Mouse (Mus musculus) heart, adult 2 months (tissue): Measurements from ENCODE around the gene Ndufc1. TPM values are rescaled to one million over a fixed set of nuclear protein-coding genes. Genes with fewer than 3 reads are reported as not detected.

Experiments
- DNase-seq, 2 experiments: peaks; one replicate each; pipeline ENCODE4 v3.0.0; 2021
- H3K27ac ChIP-seq: fragments of 200-600 bp; 2 replicates; pipeline ENCODE4 v1.8.1; 2022
- H3K27me3 ChIP-seq: fragments of 200-500 bp; 2 replicates; pipeline ENCODE4 v1.6.1; 2012; ENCODE audit warnings: mild to moderate bottlenecking, low read length, inconsistent platforms, mixed read lengths; ENCODE audit not compliant: control insufficient read depth, insufficient read depth
- H3K36me3 ChIP-seq: fragments of 200-500 bp; 2 replicates; pipeline ENCODE4 v1.6.1; 2012; ENCODE audit warnings: low read length, inconsistent platforms; ENCODE audit not compliant: control insufficient read depth, insufficient read depth
- H3K4me1 ChIP-seq: fragments of 200-500 bp; 2 replicates; pipeline ENCODE4 v1.6.1; 2011; ENCODE audit warnings: low read length; ENCODE audit not compliant: control insufficient read depth, insufficient read depth
- H3K4me3 ChIP-seq: fragments of 200-600 bp; 2 replicates; pipeline ENCODE4 v1.8.1; 2022
- H3K79me2 ChIP-seq: fragments of 200-500 bp; replicated peaks from 2 replicates; pipeline ENCODE4 v1.6.1; 2012; ENCODE audit warnings: mild to moderate bottlenecking, inconsistent platforms, low read length, moderate library complexity, mixed read lengths; ENCODE audit not compliant: control insufficient read depth, insufficient read depth
- H3K9ac ChIP-seq: fragments of 200-500 bp; 2 replicates; pipeline ENCODE4 v1.6.1; 2012; ENCODE audit warnings: low read depth, mild to moderate bottlenecking, control low read depth, inconsistent platforms, low read length, mixed read lengths
- CTCF ChIP-seq: fragments of 200-600 bp; IDR thresholded peaks from 2 replicates; pipeline ENCODE4 v1.8.1; 2022; ENCODE audit warnings: antibody characterized with exemption, mild to moderate bottlenecking, moderate library complexity
- EP300 ChIP-seq: fragments of 200-500 bp; IDR thresholded peaks from 2 replicates; pipeline ENCODE4 v1.6.1; 2011; ENCODE audit warnings: low read depth, low read length, control low read depth; ENCODE audit not compliant: insufficient read depth
- POLR2A ChIP-seq: fragments of 200-500 bp; IDR thresholded peaks from 2 replicates; pipeline ENCODE4 v1.6.1; 2011; ENCODE audit warnings: mild to moderate bottlenecking, low read depth, low read length, control low read depth; ENCODE audit not compliant: insufficient read depth
- WGBS: fragments of 180-500 bp; shearing (Covaris S2); methylation state at CpG from one replicate; pipeline ENCODE4 v1.1.7; 2018; 5-methylcytosine and 5-hydroxymethylcytosine counted together
- intact Hi-C: fragments of 180-260 bp; cut with DNase I; formaldehyde crosslinking; loops from one replicate; pipeline ENCODE4 v1.15.1; 2025
- polyA plus RNA-seq: library from polyadenylated mRNA; depleted of rRNA; stranded (reverse); fragments of >200 nt; gene quantifications from 2 replicates; pipeline ENCODE4 v1.2.3, GENCODE M21; 2012
- total RNA-seq, 2 experiments: library from RNA; stranded (reverse); gene quantifications; 2 replicates each; pipeline ENCODE4 v1.2.3; 2021

The Ndufc1 gene
- total and polyA plus RNA-seq, 3 experiments = 770 to 1,819 (median 1,555) TPM

DNA sequence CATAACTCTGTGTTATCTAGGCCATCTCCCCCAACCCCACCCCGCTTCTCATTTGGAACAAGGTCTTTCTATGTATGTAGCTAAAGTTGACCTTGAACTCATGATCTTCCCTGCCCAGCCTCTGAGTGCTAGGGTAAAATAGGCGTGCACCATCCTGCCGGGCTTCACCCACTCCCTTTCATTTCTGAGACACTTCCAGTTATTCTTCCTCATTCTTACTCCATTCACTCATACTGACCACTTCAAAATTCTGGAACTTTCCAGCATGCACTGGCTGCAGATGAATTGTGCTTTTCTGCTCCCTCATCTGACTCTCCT is 21.7 kb downstream of the Ndufc1 start:
- DNase-seq = no peak
- no peaks in the 10 kb centered on the region for H3K27me3 ChIP-seq
- intact Hi-C loops = no loop called here
- WGBS = 69% methylated on average over 3 of the region's 3 CpGs
- no peaks in the 10 kb centered on the region for H3K4me1 ChIP-seq
- H3K4me3 ChIP-seq = no peak overlapping the region
- H3K79me2 ChIP-seq = no peaks in the 10 kb centered on the region
- H3K36me3 ChIP-seq = no peaks in the 10 kb centered on the region
- TF ChIP-seq POLR2A (no peak), EP300 (no peak), CTCF (no peak)
- no peak overlapping the region for H3K27ac ChIP-seq
- H3K9ac ChIP-seq = no peak overlapping the region

GRCm38 (mm10) chr3:51386441-51387133 is 22.2 kb downstream of the Ndufc1 start:
- intact Hi-C loops = no loop called here
- H3K27me3 ChIP-seq = no peaks in the 10 kb centered on the region

GRCm38 (mm10) chr3:51383409-51383808 is 25.4 kb downstream of the Ndufc1 start:
- H3K79me2 ChIP-seq = no peaks in the 10 kb centered on the region
- no peaks in the 10 kb centered on the region for H3K36me3 ChIP-seq
- 85% methylated on average over 12 of the region's 12 CpGs for WGBS
- no peaks in the 10 kb centered on the region for H3K27me3 ChIP-seq
- no peak for DNase-seq
- no peak overlapping the region for H3K4me3 ChIP-seq
- H3K27ac ChIP-seq = no peak overlapping the region
- intact Hi-C loops = no loop called here
- H3K4me1 ChIP-seq = no peaks in the 10 kb centered on the region; the same call in 1 of the 2 replicates
- H3K9ac ChIP-seq = no peak overlapping the region
- TF ChIP-seq CTCF = no peak
- no peak for TF ChIP-seq EP300
- TF ChIP-seq POLR2A = no peak

More at GRCm38 (mm10) chr3:51386441-51387133, 22.2 kb downstream of the Ndufc1 start:
- no peaks in the 10 kb centered on the region for H3K36me3 ChIP-seq
- H3K27ac ChIP-seq = no peak overlapping the region; the same call in 1 of the 2 replicates
- 61% methylated on average over 12 of the region's 12 CpGs for WGBS
- DNase-seq = peak; percentile 38 to 55
- H3K9ac ChIP-seq = no peak overlapping the region
- no peak overlapping the region for H3K4me3 ChIP-seq
- no peaks in the 10 kb centered on the region for H3K4me1 ChIP-seq
- TF ChIP-seq POLR2A (no peak), CTCF (no peak), EP300 (no peak)
- no peaks in the 10 kb centered on the region for H3K79me2 ChIP-seq

- Histone ChIP-seq H3K27me3 (no peaks in the 10 kb centered on the region), H3K27ac (peak overlapping the region; percentile 31), H3K36me3 (no peaks in the 10 kb centered on the region), H3K79me2 (no peaks in the 10 kb centered on the region), H3K4me3 (no peak overlapping the region), H3K9ac (no peak overlapping the region), H3K4me1 (no peaks in the 10 kb centered on the region; the same call in 1 of the 2 replicates)
- intact Hi-C loops = no loop called here
- no peak for DNase-seq
- WGBS = 55% methylated on average over 5 of the region's 5 CpGs
- TF ChIP-seq CTCF (no peak; the same call in none of the 2 replicates), POLR2A (no peak), EP300 (no peak)
Measured at GRCm38 (mm10) chr3:51380660-51381014, 28.2 kb downstream of the Ndufc1 start.

GRCm38 (mm10) chr3:51379786-51380659 is 28.8 kb downstream of the Ndufc1 start:
- H3K4me3 ChIP-seq = no peak overlapping the region

GRCm38 (mm10) chr3:51378665-51378946 is 30.2 kb downstream of the Ndufc1 start:
- TF ChIP-seq CTCF = no peak
- TF ChIP-seq POLR2A = no peak
- TF ChIP-seq EP300 = no peak

More at GRCm38 (mm10) chr3:51379786-51380659, 28.8 kb downstream of the Ndufc1 start:
- TF ChIP-seq EP300 (no peak), CTCF (peak; percentile 46; the same call in 1 of the 2 replicates)
- 52% methylated on average over 5 of the region's 5 CpGs for WGBS
- Histone ChIP-seq H3K27ac (no peak overlapping the region), H3K27me3 (no peaks in the 10 kb centered on the region), H3K36me3 (no peaks in the 10 kb centered on the region), H3K4me1 (no peaks in the 10 kb centered on the region; the same call in 1 of the 2 replicates), H3K79me2 (no peaks in the 10 kb centered on the region), H3K9ac (no peak overlapping the region)
- DNase-seq = peak in 1 of 2 experiments; percentile 31
- intact Hi-C loops = loop anchor here (2.0 kb wide), 2 partner anchors 17 to 29 kb away; partner anchors contain the start of genes Mgarp and Ndufc1

More at GRCm38 (mm10) chr3:51378665-51378946, 30.2 kb downstream of the Ndufc1 start:
- DNase-seq = no peak
- H3K9ac ChIP-seq = peak overlapping the region; percentile 53
- H3K4me3 ChIP-seq = no peak overlapping the region; the same call in 1 of the 2 replicates
- H3K27ac ChIP-seq = no peak overlapping the region; the same call in 1 of the 2 replicates
- H3K36me3 ChIP-seq = no peaks in the 10 kb centered on the region
- intact Hi-C loops = loop anchor here (2.0 kb wide), 2 partner anchors 18 to 30 kb away; partner anchors contain the start of genes Mgarp and Ndufc1
- H3K4me1 ChIP-seq = no peaks in the 10 kb centered on the region; the same call in 1 of the 2 replicates
- no peaks in the 10 kb centered on the region for H3K79me2 ChIP-seq
- no peaks in the 10 kb centered on the region for H3K27me3 ChIP-seq
- 86% methylated on average over 3 of the region's 3 CpGs for WGBS
